Mouse (Mus musculus) adrenal gland, adult (tissue): Measurements from ENCODE around the gene Tmem184a.

ENCODE experiments used
- DNase-seq, 2 experiments: peaks; one replicate each; pipeline ENCODE4 v3.0.0; 2022 to 2023; ENCODE audit warnings: low spot score in 1 of 2; ENCODE audit not compliant: inconsistent age in 2 of 2

Tmem184a gene

DNA sequence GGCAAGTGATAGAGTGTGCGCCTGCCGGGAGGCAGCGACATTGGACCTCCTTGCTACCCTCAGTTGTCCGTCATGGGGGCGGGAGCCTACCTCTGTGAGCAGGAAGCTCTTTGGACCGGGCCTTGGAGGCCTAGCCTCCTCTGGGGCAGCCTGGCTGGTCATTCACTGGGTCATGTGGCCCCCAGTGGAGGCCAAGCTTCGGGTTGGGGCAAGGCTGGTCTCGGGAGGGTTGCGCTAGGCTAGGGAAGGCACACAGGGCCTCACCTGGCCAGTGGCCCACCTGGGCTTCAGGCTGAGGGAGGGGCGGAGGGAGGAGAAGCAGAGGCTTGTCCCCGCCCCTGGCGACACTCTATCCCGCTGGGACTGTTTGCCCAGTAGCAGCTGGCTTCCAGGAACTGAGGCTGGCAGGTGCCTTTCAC, 5.7 kb downstream of the Tmem184a start:
- peak in 1 of 2 experiments; percentile 20 for DNase-seq

DNA sequence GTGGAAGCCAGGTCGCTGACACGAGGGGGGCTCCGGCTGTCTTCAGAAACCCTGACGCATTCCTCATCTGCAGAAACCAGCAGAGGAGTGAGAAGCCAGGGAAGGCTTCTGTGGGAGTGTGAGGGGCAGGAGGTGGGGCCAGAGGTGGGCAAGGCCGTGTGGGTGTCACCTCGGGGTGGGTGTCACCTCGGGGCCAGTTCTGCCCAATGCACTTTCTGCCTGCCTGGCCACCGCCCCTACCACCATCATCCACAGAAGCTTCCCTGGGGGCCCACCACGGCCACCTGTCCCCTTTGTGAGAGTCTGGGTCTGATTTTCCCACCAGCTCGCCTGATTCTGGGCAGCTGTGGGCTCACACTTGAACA, 6.6 kb downstream of the Tmem184a start:
- DNase-seq = no peak

DNA sequence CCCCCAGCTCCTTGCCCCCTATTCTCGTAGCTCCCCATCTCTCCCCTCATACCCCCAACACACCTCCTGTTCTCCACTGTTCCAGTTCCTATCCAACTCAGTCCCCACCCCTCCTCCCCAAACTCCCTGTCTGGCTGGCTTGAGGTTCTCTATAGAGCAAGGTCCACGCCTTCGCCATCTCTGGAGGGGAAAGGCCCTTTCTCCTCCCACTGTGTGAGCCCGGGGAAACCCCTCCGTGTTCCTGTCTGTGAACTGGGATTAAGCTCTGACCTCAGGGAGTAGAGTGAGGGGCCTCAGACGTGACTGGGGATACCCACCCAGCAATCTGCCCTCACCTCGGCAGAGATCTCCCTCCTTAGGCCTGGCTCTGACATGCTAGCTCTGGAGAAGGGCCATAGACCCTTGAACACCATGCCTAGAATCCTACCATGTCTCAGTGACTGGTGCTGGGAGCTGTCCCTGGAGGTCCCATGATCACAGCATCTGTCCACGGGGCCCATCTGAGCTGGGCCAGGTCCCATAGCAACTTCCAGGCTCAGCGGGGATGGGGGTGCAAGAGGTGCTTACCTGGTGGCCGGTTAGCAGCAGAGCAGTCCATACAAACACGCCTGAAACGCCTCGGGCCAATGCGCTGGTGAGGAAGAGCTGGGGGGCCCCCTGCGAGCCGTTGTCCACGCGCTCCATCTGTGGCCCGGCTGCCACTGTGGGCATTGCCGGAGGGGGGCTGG, 7.2 kb downstream of the Tmem184a start:
- DNase-seq = peak in 1 of 2 experiments; percentile 14

DNA sequence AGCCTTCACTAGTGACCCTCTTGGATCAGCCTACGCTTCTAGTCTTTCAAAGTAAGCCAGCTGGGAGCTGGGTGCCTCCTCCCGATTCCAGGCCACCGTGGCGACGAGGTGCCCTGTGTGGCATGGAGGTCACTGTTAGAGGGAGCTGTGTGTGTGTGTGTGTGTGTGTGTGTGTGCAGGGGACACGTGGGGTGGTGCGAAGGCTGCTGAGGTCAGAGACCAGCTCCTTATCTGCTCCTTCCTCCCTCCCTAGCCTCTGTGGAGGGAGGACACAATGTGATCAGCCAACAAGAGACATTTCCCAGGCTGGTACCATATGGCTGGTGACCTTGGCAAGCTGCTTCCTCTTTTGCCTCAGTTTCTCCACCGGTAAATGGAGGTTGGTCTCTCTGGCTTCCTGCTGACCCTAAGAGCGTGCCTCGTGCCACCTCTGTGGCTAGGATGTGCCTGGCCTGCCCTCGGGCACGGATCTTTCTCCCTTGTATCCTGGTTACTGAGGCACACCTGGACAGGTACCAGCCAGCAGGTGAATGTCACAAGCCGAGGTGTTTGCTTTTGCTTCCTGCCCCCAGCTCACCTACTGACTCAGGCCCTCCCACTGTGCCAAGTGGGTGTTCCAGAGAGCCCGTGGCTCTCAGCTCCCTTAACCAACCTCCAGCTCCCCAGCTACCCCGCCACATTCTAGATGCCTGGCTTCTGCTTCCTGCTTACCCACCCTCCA, 7.9 kb downstream of the Tmem184a start:
- DNase-seq = peak in 1 of 2 experiments; percentile 15

DNA sequence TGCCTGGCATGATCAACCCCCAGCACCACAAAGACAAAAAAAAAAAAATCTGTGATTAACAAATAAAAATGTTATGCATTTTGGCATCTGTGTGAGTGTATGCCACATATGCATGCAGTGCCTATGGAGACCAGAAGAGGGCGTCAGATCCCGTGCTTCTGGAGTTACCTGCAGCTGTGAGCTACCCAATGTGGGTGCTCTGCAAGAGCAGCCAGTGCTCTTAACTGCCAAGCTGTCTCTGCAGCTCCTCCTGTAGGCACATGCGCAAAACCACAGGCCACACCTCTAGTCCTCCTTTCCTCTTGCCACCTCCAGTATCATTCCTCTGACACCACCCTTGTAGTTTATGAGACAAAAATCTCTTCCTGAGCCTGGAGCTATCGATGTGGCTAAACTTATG, 10.3 kb downstream of the Tmem184a start:
- DNase-seq = no peak

DNA sequence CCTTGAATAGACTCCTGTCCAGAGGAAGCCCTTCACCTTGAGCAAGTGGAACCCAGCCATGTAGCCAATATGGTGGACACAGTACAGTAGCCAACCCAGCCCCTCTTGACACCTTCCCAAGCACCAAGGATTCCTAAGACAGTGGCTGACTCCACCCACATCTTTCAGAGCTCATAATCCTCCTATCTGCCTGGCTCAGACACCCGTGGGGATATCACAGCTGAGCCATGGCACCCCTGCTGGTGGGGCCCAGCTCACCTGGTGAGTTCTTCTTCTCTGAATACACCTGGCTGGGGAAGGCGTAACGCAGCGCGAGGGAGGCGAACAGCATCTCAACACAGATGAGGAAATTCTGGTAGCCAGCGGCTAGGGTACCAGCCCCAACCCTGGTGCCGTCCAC, 13.8 kb downstream of the Tmem184a start:
- DNase-seq = no peak

DNA sequence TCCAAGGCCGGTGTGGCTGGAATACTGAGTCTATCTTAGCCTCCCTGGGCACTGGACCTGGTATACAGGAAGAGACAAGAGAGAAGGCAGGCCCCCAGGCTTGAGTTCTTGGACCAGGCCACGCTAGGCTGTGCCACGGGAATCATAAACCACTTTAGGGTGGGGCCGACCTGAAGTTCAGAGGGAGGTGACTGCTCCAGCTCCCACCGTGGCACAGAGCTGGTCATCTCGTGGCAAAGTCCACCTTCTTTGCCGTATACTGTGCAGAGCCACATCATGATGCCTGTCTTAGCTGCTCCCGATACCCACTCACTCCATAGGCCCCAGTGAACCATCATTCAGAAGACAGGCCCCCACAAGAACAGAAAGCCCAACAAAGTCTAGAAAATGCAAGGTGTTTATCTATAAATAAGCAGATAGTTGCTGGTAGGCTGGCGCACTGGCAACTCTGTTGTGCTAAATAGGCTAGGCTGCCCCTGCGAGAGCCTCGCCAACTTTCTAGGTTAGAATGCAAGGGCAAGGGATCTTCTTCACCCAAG, 15.1 kb downstream of the Tmem184a start:
- DNase-seq = no peak

DNA sequence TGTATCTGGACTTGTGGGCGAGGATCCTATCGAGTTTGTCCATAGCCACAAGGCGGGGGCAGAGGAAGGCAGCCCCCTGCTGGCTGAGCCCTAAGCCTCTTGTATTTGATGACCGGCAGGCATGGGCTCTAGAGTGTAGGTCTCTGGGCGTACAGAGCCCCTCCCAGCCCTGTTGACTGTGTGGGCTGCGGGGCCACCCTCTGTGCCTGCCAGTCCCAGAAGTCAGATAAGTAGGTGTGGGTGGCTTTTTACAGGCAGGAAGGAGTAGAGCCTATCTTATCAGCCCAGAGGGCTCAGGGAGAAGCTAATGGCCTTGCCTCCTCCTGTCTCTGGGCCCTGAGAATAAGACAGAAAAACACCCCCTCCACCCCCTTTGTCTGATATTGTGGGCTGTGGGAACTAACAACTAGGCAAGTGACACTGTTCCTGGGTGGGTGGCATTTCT, 15.6 kb downstream of the Tmem184a start:
- no peak for DNase-seq

DNA sequence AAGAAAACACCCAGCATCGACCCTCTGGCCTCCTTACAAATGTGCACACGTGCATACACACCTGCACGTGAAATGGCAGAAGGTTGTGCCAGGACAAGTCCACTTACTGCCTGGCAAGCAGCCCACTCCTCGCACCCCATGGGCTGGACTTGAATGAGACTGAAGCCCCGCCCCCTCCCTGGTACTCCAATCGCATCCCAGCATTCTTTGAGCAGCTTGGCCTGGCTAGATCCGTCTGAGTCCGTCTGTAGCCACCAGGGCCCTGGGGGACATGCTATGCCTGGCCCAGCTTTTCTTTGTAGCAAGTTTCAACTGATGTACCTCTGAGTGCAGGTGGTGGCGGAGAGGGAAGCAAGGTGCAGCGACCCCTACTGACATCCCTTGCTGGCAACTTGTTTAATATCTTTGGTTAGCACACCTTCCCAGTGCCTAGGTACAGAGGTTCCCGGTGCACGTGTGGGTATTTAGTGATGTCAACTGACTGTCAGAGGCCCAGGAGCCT, 16.1 kb downstream of the Tmem184a start:
- peak; percentile 54 to 69 for DNase-seq

DNA sequence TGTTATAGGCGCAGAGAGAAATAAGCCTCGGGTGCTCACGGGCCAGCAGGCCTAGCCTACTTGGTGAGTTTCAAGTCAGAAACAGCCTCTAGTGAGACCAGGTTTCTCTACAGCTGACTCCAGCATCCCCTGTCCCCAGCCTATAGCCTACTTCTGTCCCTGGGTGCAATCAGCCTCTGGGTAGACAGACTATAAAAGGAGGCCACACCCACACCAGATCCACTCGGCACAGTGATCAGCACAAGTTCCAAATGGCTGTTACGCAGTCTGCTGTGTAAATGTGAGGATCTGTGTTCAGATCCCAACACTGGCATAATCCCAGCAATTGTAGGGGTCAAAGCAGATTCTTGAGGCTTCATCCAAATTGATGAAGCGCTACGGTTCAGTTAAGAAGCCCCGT, 16.6 kb downstream of the Tmem184a start:
- DNase-seq = no peak

DNA sequence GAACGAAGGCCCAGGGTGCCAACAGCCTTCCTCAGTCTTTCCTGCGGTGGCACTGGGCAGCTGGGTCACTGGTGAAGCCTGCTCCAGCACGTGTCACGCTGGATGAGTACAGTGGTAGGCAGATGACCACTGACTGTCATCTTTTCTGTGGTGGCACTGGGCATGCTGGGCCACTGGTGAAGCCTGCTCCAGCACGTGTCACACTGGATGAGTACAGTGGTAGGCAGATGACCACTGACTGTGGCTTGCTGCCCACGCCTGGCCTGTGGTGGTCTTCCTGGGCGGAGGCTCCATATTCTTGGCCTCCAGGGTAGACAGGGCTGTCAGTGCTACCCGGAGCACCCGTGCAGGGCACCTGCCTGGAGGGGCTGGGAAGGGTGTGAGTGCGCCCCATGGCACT, 17.8 kb downstream of the Tmem184a start:
- DNase-seq = no peak

DNA sequence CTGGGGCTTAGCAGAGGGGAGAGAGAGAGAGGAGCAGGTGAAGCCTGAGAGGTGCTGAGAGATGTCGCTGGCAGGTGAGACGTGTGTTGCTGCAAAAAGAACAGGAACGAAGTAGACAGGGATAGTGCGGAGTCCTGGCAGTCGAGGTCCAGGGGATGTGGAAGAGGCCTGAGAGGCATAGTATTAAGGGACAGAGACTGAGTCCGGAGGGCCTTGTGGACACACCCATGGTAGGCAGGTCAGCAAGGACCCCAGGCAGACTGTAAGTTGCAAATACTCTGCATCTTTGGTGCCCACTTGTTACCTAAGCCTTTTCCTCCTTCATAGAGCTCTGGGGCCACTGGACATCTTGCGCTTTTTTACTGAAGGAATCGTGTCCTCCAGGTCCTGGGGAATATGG, 18.5 kb downstream of the Tmem184a start:
- DNase-seq = no peak

DNA sequence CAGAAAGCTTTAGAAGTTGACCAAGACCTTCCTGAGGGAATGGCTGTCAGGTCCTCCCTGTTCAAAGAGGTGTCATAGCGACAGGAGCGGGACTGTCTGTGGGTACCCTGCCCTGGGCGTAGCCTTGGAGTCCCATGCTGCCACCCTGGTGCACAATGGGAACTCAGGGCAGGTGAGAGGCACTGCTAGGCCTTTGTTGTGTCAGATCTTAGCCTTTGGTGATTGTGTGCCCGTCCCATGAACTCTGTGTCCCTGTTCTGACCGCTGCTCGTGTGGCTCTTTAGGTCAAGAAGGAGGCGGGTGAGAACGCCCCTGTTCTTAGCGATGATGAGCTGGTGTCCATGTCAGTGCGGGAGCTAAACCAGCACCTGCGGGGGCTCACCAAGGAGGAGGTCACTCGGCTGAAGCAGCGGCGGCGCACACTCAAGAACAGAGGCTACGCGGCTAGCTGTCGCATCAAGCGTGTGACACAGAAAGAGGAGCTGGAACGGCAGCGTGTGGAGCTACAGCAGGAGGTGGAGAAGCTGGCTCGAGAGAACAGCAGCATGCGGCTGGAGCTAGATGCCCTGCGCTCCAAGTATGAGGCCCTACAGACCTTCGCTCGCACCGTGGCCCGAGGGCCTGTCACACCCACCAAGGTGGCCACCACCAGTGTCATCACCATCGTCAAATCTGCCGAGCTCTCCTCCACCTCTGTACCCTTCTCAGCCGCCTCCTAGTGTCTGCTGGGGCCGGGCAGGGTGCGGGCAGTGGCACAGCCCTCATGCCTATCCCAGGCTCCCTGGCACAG, 19.7 kb downstream of the Tmem184a start:
- DNase-seq = no peak

DNA sequence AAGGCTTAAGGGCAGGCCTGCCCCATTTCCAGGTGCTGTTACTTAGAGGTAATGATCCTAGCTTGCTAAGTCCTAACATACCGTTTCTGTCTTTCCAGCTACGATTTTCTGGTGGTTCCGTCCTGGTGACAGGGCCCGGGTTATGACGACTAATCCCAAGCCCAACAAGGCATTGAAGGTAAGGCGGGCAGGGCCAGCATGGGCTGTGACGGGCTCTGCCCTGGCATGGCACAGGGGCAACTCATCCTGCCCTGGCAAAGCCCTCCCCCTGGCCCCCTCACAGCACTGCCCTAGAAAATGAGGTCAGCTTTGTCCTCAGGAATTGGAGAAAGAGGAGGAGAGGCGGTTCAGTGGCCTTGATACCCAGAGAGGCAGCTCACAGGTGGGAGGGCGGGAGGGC, 20.7 kb downstream of the Tmem184a start:
- no peak for DNase-seq

DNA sequence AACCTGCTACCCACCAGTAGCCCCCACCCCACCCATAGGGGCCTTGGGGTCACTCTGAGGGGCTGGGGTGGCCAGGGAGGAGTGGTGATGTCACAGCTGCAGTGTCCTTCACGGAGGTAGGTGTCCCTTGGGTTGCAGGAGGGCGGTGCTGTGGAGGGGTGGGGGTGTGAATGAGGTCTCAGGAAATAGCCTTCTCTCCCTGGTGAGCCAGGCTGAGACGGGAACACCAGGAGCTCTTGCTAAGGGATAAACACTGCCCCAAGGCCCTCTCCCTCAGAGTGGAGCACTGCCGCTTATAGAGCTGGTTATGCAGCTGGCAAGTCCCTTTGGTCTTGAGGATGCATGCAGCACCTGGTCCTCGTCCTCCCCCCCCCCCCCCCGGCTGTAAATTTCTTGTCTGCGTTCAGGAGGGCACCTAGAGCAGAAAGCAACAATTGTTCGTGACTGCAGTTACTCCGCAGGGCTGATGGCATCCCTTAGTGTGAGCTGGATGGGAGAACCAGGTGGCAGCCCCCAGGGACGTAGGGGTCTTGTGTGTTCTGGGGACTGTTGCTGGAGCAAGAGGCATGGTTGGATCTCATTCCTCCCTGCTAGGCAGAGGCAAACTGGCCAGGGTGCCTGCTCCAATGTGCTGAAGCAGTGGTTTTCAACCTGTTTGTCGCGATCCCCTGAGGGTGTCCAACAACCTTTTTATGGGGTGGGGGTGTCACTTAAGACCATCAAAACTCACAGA, 21.4 kb downstream of the Tmem184a start:
- peak in 1 of 2 experiments; percentile 32 for DNase-seq

DNA sequence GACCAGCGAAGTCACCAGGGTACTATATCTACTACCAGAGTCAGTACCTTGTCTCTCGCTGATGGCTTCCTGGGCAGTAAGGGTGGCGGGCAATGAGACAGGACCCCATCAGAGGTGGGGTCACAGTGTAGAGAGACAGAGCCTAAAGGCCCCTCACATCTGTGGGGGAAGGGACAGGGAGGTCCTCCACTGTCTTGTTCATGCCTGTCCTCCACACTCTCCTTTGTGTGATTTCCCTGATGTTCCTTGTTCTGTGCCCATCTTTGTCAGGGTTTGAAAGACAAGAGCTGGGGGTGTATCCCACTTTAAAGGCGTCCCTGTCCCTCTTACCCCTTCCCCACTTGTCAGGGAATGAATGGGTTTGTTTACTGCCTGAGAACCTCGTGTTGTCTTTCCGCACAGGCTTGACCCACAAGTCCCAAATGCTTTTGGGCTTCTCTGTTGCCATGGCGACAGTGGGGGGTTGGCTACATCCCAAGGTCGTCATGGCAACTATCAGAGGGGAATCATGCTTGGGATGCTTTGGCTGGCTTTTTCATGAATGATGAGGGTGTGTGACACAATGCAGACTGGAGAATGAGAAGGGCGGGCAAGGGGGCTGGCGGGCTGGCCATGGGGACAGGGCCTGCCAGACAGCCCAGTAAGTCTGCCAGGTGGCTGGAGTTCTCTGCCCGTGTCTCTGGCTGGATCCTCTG, 22.1 kb downstream of the Tmem184a start:
- DNase-seq = peak; percentile 95 to 98

DNA sequence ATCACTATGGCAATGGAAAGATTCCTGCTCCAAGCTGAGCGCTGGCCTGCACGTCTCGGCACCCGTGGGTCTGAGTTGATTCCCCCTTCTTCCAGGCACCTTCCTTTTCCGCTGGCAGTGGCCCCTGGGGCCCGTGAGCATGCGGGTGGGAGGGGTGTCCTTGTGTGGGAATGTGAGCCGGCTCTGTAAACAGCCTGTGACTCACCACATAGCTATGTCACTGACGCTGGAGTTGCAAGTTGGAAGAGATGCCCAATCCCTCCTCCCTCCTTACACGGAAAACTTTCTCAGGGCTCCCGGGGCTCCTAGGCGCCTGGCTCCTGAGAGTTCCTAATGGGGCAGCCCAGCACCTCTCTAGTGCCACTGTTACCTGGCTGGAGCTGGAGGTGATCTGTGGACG, 22.8 kb downstream of the Tmem184a start:
- DNase-seq = peak; percentile 94 to 97

DNA sequence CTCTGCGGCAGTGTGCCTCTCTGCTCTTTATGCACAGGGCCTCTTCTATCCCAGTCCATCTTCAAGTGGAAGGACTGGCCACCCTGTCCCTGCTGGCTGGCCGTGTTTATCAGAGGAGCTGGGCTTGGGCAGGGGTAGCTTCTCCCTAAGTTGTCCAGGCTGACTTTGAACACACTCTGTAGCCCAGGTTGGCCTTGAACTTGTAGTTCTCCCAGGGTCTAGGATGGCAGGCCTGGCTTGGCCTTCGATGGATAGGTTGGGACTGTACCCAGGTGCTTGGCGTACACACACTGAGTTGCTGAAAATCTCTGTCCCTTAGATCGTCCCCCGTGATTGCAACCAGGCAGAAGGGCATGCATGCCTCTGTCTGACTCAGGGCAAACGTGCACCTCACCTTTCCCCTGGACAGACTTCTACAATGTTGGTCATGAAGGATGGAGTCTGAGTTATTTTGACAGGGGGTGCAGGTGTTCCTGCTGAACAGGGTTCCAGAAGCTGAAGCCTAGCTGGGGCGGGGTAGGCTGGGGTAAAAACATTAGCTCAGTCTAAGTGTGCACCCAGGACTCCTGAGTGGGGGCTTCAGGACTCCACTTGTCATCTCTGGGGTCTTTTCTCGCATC, 23.6 kb downstream of the Tmem184a start:
- DNase-seq = peak; percentile 57 to 75

DNA sequence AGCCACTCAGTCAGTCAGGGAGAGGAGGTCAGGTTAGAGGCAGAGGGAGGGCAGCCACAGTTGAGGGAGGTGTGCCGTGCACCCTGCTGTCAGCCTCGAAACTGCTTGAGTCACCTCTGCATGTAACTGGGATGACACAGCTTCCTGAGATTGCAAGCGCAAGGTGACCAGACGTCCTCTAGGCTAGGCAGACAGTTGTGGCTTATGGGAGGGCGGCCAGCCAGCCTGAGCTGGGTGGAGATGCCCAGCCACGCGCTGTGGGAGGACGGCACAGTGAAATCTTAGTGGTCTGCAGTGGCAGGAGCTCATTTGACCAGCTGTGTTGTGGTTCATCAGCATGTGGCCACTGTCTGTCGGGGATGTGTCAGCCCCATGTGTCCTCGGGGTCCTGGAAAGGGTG, 24.8 kb downstream of the Tmem184a start:
- peak; percentile 83 to 91 for DNase-seq

DNA sequence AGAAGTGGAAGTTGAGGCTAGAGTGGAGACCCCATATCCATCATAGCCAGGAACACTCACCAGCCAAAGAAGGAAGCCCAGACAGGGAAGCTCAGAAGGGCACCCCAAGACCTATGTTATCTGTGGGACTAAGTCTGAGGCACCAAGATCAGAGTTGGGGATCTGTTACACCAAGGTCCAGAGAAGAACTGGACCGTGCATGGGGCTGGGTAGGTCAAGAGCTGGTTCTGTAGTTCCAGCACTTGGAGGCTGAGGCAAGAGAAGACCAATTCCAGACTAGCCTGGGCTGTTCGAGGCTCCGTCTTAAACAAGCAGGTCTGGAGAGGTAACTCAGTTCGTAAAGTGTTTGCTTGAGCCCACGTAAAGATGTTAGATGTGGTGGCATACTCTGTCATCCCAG, 25.6 kb downstream of the Tmem184a start:
- DNase-seq = peak in 1 of 2 experiments; percentile 59
